Mouse (Mus musculus) spleen, adult 2 months (tissue): ENCODE data around the gene Ice2.

Experiments
- CTCF ChIP-seq: fragments of 200-500 bp; IDR thresholded peaks from 2 replicates; pipeline ENCODE4 v1.5.1; 2011; ENCODE audit warnings: mild to moderate bottlenecking, inconsistent platforms; ENCODE audit not compliant: insufficient read depth, insufficient read length, insufficient replicate concordance; ENCODE audit errors: extremely low read depth
- POLR2A ChIP-seq: fragments of 200-500 bp; IDR thresholded peaks from 2 replicates; pipeline ENCODE4 v1.6.1; 2011; ENCODE audit warnings: low read depth, low read length, inconsistent platforms

DNA sequence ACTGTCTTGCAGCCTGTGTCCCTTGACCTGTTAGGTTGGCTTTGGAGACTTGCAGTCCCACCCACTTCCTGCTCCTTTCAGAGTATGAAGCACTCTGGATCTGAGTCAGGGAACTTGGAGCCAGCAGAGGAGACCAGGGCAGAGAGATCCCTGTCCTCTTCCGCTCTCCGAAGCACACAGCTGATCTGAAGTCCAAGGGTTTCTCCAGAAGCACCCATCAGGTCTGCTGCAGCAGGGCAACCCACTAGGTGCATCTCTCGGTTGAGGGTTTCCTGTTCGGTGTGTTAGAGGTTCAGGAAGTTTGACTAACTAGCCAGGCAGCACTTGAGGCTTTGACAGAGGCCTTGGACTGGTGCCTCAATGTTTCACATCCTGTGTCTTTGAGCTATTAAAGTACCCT is 57.7 kb downstream of the Ice2 start:
- TF ChIP-seq POLR2A (no peak), CTCF (no peak)
